Mouse (Mus musculus) stomach, postnatal 0 days (tissue): ENCODE results near the gene Sycp2l. TPM values are rescaled to one million over a fixed set of nuclear protein-coding genes. Genes with fewer than 3 reads are reported as not detected.
"Not testable (repeated sequence)": the region's sequence is repeated elsewhere in the genome, so short reads cannot be mapped to it uniquely, and the experiment has no call there.

Experiments used
- ATAC-seq: fragments of 200-750 bp; cut with Nextera tagmentation; 2 replicates; pipeline ENCODE4 v1.8.0; 2017; ENCODE audit not compliant: low FRiP score, low TSS enrichment
- DNase-seq: peaks from one replicate; pipeline ENCODE4 v3.0.0-alpha.2; 2016; ENCODE audit warnings: low spot score
- H3K27ac ChIP-seq: fragments of 300-500 bp; sonication (generic); replicated peaks from 2 replicates; pipeline ENCODE4 v1.5.1; 2014; ENCODE audit warnings: mild to moderate bottlenecking, control low read depth
- H3K27me3 ChIP-seq: fragments of 300-500 bp; sonication (generic); 2 replicates; pipeline ENCODE4 v1.6.1; 2014; ENCODE audit warnings: low read length; ENCODE audit not compliant: control insufficient read depth, insufficient read depth
- H3K36me3 ChIP-seq: fragments of 300-500 bp; sonication (generic); 2 replicates; pipeline ENCODE4 v1.6.1; 2014; ENCODE audit warnings: low read length, mixed read lengths; ENCODE audit not compliant: control insufficient read depth, insufficient read depth
- H3K4me1 ChIP-seq: fragments of 300-500 bp; sonication (generic); replicated peaks from 2 replicates; pipeline ENCODE4 v1.6.1; 2014; ENCODE audit warnings: antibody characterized with exemption; ENCODE audit not compliant: control insufficient read depth, insufficient read depth
- H3K4me2 ChIP-seq: fragments of 300-500 bp; sonication (generic); replicated peaks from 2 replicates; pipeline ENCODE4 v1.6.1; 2014; ENCODE audit warnings: low read depth, mild to moderate bottlenecking, control low read depth, moderate library complexity
- H3K4me3 ChIP-seq: fragments of 300-500 bp; sonication (generic); 2 replicates; pipeline ENCODE4 v1.5.1; 2014; ENCODE audit warnings: low read depth, low read length, control low read depth
- H3K9ac ChIP-seq: fragments of 300-500 bp; sonication (generic); 2 replicates; pipeline ENCODE4 v1.6.1; 2014; ENCODE audit warnings: mild to moderate bottlenecking, low read length, control low read depth, mixed read lengths
- H3K9me3 ChIP-seq: fragments of 300-500 bp; sonication (generic); 2 replicates; pipeline ENCODE4 v1.6.1; 2016; ENCODE audit warnings: low read length; ENCODE audit not compliant: control insufficient read depth
- CTCF ChIP-seq: IDR thresholded peaks from 2 replicates; pipeline ENCODE4 v1.5.1; 2016; ENCODE audit warnings: antibody characterized with exemption, low read depth, mild to moderate bottlenecking, moderate library complexity
- EP300 ChIP-seq: optimal IDR thresholded peaks from 2 replicates; pipeline ENCODE3; 2016; ENCODE audit warnings: antibody characterized with exemption
- WGBS: fragments of 180-500 bp; shearing (Covaris S2); extraction: QIAGEN DNeasy Blood & Tissue Kit; methylation state at CpG from one replicate; pipeline ENCODE4 v1.1.7; 2014; 5-methylcytosine and 5-hydroxymethylcytosine counted together
- polyA plus RNA-seq: library from polyadenylated mRNA; unstranded; fragments of >200 nt; fragmentation: Nextera tagmentation; extraction: Ambion mirVana; gene quantifications from 2 replicates; pipeline ENCODE4 v1.2.1, GENCODE M21; 2015

The Sycp2l gene
- polyA plus RNA-seq, 1 experiment from 2014 or later = 0.11 TPM

- no peaks in the 10 kb centered on the region for H3K27me3 ChIP-seq
- no peak overlapping the region for H3K4me2 ChIP-seq
- H3K27ac ChIP-seq = no peak overlapping the region
- no peak overlapping the region for H3K4me3 ChIP-seq
- DNase-seq (no peak), ATAC-seq (no peak)
- H3K4me1 ChIP-seq = no peaks in the 10 kb centered on the region
- no peaks in the 10 kb centered on the region for H3K36me3 ChIP-seq
- H3K9ac ChIP-seq = no peak overlapping the region
- WGBS = 47% methylated on average over 3 of the region's 3 CpGs
- no peak for TF ChIP-seq CTCF
- H3K9me3 ChIP-seq = no peaks in the 10 kb centered on the region
These were observed 81.7 kb downstream of the Sycp2l start for GRCm38 (mm10) chr13:41195640-41196333.

- Histone ChIP-seq H3K9me3 (no peaks in the 10 kb centered on the region), H3K4me2 (no peak overlapping the region), H3K4me3 (no peak overlapping the region), H3K9ac (no peak overlapping the region), H3K27ac (no peak overlapping the region), H3K27me3 (no peaks in the 10 kb centered on the region), H3K4me1 (no peaks in the 10 kb centered on the region), H3K36me3 (no peaks in the 10 kb centered on the region)
- DNase-seq (no peak), ATAC-seq (no peak)
- no peak for TF ChIP-seq EP300
- no peak for TF ChIP-seq CTCF
- 80% methylated on average over 2 of the region's 2 CpGs for WGBS
These were observed 86.8 kb downstream of the Sycp2l start for GRCm38 (mm10) chr13:41200861-41201260.

DNA sequence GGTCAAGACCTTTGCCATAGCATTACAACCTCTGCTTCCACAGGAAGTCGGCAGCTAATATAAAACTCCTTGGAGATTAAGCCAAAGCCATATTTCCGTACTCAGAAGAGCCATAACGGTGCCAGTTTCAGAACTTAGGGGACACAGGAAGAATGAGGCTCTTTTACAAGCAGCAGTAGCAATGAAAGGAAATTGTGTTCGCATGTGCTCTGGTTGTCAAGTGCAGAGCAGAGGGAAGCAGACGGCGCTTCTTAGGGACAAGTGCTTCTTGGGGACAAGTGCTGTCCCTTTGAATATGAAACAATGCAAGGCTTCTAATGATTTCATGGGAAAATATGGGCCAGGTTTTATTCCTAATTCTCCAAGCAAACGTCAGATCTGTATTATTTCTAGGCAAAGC lies 89.2 kb downstream of the Sycp2l start:
- Histone ChIP-seq H3K36me3 (no peaks in the 10 kb centered on the region), H3K4me1 (no peaks in the 10 kb centered on the region), H3K4me3 (no peak overlapping the region), H3K27ac (no peak overlapping the region), H3K4me2 (no peak overlapping the region), H3K9me3 (no peaks in the 10 kb centered on the region), H3K27me3 (no peaks in the 10 kb centered on the region), H3K9ac (no peak overlapping the region)
- DNase-seq (no peak), ATAC-seq (no peak)
- WGBS = 69% methylated on average over 7 of the region's 7 CpGs
- TF ChIP-seq CTCF (no peak), EP300 (no peak)

GRCm38 (mm10) chr13:41203691-41204090 lies 89.6 kb downstream of the Sycp2l start:
- no peaks in the 10 kb centered on the region for H3K36me3 ChIP-seq
- WGBS = 80% methylated on average over 9 of the region's 9 CpGs
- no peak for DNase-seq
- H3K4me3 ChIP-seq = no peak overlapping the region
- no peak overlapping the region for H3K27ac ChIP-seq
- H3K4me2 ChIP-seq = no peak overlapping the region
- TF ChIP-seq CTCF (no peak), EP300 (no peak)
- no peak overlapping the region for H3K9ac ChIP-seq
- H3K4me1 ChIP-seq = no peaks in the 10 kb centered on the region
- no peaks in the 10 kb centered on the region for H3K27me3 ChIP-seq
- no peak for ATAC-seq
- no peaks in the 10 kb centered on the region for H3K9me3 ChIP-seq

DNA sequence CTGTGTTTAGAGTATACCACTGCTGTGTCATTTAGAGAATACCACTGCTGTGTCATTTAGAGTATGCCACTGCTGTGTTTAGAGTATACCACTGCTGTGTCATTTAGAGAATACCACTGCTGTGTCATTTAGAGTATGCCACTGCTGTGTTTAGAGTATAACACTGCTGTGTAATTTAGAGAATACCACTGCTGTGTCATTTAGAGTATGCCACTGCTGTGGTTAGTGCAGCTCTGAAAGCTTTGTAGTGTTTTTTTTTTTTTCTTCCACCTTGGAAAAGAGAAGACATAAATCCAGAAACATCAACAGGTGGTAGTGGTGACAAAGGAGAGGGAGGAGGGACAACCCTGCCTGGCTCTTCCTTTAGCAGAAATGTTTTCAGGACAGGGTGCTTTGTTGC lies 91.5 kb downstream of the Sycp2l start:
- H3K36me3 ChIP-seq, H3K27me3 ChIP-seq, H3K4me1 ChIP-seq, H3K9me3 ChIP-seq, H3K9ac ChIP-seq, H3K4me2 ChIP-seq, H3K27ac ChIP-seq, DNase-seq, ATAC-seq, H3K4me3 ChIP-seq: not testable (repeated sequence)

- WGBS = 87% methylated on average over 5 of the region's 5 CpGs
- H3K36me3 ChIP-seq = no peaks in the 10 kb centered on the region
- no peak overlapping the region for H3K9ac ChIP-seq
- no peak overlapping the region for H3K4me2 ChIP-seq
- no peak overlapping the region for H3K4me3 ChIP-seq
- H3K4me1 ChIP-seq = no peaks in the 10 kb centered on the region
- ATAC-seq = no peak
- H3K27ac ChIP-seq = no peak overlapping the region
- no peak for DNase-seq
- no peaks in the 10 kb centered on the region for H3K27me3 ChIP-seq
- TF ChIP-seq CTCF = no peak
- no peak for TF ChIP-seq EP300
- H3K9me3 ChIP-seq = no peaks in the 10 kb centered on the region
These were observed 92.1 kb downstream of the Sycp2l start for GRCm38 (mm10) chr13:41206241-41206640.
